Mouse (Mus musculus) hindbrain, embryonic 11.5 days (tissue): Measurements from ENCODE around the gene Ephb6. TPM values are rescaled to one million over a fixed set of nuclear protein-coding genes. Genes with fewer than 3 reads are reported as not detected.

Experiments
- ATAC-seq: fragments of 200-750 bp; cut with Nextera tagmentation; 2 replicates; pipeline ENCODE4 v1.8.0; 2017; ENCODE audit warnings: mild to moderate bottlenecking, moderate TSS enrichment, moderate library complexity; ENCODE audit not compliant: low FRiP score
- DNase-seq: peaks from one replicate; pipeline ENCODE4 v3.0.0-alpha.2; 2015; ENCODE audit warnings: low spot score
- H3K27ac ChIP-seq: fragments of 300-500 bp; sonication (generic); 2 replicates; pipeline ENCODE4 v1.5.1; 2014; ENCODE audit warnings: mild to moderate bottlenecking, low read depth, low read length
- H3K27me3 ChIP-seq: fragments of 300-500 bp; sonication (generic); 2 replicates; pipeline ENCODE4 v1.6.1; 2014; ENCODE audit warnings: mild to moderate bottlenecking, low read length, moderate library complexity, mixed read lengths; ENCODE audit not compliant: control insufficient read depth, insufficient read depth
- H3K36me3 ChIP-seq: fragments of 300-500 bp; sonication (generic); 2 replicates; pipeline ENCODE4 v1.6.1; 2014; ENCODE audit warnings: mild to moderate bottlenecking, low read length, moderate library complexity, mixed read lengths; ENCODE audit not compliant: control insufficient read depth, insufficient read depth
- H3K4me1 ChIP-seq: fragments of 300-500 bp; sonication (generic); replicated peaks from 2 replicates; pipeline ENCODE4 v1.6.1; 2014; ENCODE audit warnings: low read length, mixed read lengths; ENCODE audit not compliant: control insufficient read depth, insufficient read depth
- H3K4me2 ChIP-seq: fragments of 300-500 bp; sonication (generic); replicated peaks from 2 replicates; pipeline ENCODE4 v1.6.1; 2014; ENCODE audit warnings: mild to moderate bottlenecking, low read depth, low read length
- H3K4me3 ChIP-seq: fragments of 300-500 bp; sonication (generic); 2 replicates; pipeline ENCODE4 v1.5.1; 2014; ENCODE audit warnings: low read depth, low read length
- H3K9ac ChIP-seq: fragments of 300-500 bp; sonication (generic); 2 replicates; pipeline ENCODE4 v1.6.1; 2014; ENCODE audit warnings: low read depth, low read length
- H3K9me3 ChIP-seq: fragments of 300-500 bp; sonication (generic); 2 replicates; pipeline ENCODE4 v1.6.1; 2016; ENCODE audit warnings: low read length; ENCODE audit not compliant: control insufficient read depth
- WGBS: fragments of 180-500 bp; shearing (Covaris S2); extraction: QIAGEN DNeasy Blood & Tissue Kit; methylation state at CpG from one replicate; pipeline ENCODE4 v1.1.7; 2014; 5-methylcytosine and 5-hydroxymethylcytosine counted together
- polyA plus RNA-seq: library from polyadenylated mRNA; unstranded; fragments of >200 nt; fragmentation: Nextera tagmentation; extraction: Ambion mirVana; gene quantifications from 2 replicates; pipeline ENCODE4 v1.2.1, GENCODE M21; 2014

The Ephb6 gene
- polyA plus RNA-seq, 1 experiment from 2014 or later, result 8.8 TPM

GRCm38 (mm10) chr6:41636178-41636577 lies 30.9 kb downstream of the Ephb6 start, which contains the start of gene Trpv6:
TSS of gene Trpv6 (minus strand) at chr6:41636405.
- H3K9ac ChIP-seq, result no peak within 1 kb of the TSS
- H3K4me2 ChIP-seq, result no peak within 1 kb of the TSS
- 22% methylated on average over 5 of the region's 5 CpGs for WGBS
- no peak for ATAC-seq
- H3K27me3 ChIP-seq, result no peaks in the 10 kb centered on the region
- no peak for DNase-seq
- no peaks in the 10 kb centered on the region for H3K36me3 ChIP-seq
- no peaks in the 10 kb centered on the region for H3K9me3 ChIP-seq
- H3K4me3 ChIP-seq, result no peak within 1 kb of the TSS
- H3K27ac ChIP-seq, result no peak within 1 kb of the TSS
- no peaks in the 10 kb centered on the region for H3K4me1 ChIP-seq

DNA sequence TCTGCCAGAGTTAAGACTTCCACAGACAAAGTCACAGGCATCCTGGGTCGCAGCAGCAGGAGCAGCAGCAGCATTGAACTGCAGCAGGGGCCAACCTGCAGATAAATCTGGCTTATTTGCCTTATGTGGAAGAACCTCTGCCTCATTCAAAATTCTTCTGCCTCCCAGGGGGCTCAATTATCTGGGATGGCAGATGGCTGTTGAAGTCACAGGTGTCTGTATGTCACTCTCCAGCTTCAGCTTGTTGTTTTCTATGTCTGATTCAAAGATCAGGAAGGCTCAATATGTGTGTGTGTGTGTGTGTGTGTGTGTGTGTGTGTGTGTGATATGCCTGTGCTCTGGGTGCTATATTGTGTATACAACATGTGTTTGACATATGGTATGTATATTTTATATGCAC lies 32.1 kb downstream of the Ephb6 start:
- WGBS, result 17% methylated on average over 1 of the region's 1 CpGs
- no peaks in the 10 kb centered on the region for H3K36me3 ChIP-seq
- ATAC-seq (no peak), DNase-seq (no peak)
- no peaks in the 10 kb centered on the region for H3K4me1 ChIP-seq
- no peak overlapping the region for H3K4me3 ChIP-seq
- H3K27ac ChIP-seq, result no peak overlapping the region
- no peaks in the 10 kb centered on the region for H3K27me3 ChIP-seq
- no peak overlapping the region for H3K4me2 ChIP-seq
- no peaks in the 10 kb centered on the region for H3K9me3 ChIP-seq
- no peak overlapping the region for H3K9ac ChIP-seq

DNA sequence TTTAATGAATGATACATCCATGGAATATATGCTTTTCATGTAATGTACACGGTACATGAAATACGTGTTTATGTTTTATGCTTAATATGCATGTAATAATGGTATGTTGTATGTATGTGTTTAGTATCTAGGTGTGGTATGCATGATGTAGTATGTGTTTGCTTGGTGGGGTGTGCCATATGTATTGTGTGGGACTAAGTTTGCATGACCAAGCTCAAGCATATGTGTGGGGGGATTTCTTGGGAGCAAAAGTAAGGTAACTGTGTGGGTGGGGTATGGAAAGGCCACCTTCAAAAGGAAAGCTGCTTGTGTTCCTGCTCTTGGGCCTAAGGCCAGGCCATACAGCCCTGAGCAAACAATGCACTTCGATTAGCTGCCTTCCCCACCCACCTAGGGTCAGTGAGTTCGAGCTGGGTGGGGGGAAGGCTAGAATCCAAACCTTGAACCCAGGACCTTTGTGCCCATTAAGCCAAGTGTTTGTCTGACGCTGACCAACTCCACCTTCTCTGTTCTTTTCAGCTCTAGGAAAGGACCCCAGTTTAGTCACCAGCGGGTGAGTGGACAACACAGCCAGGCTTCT lies 32.7 kb downstream of the Ephb6 start:
- 82% methylated on average over 6 of the region's 6 CpGs for WGBS
- Histone ChIP-seq H3K36me3 (no peaks in the 10 kb centered on the region), H3K4me3 (no peak overlapping the region), H3K27me3 (no peaks in the 10 kb centered on the region), H3K4me1 (no peaks in the 10 kb centered on the region), H3K9ac (no peak overlapping the region), H3K4me2 (no peak overlapping the region), H3K27ac (no peak overlapping the region), H3K9me3 (no peaks in the 10 kb centered on the region)
- DNase-seq, result no peak
- ATAC-seq, result 0 out of 2 replicates have a peak, but pooled peaks have one; percentile 17

DNA sequence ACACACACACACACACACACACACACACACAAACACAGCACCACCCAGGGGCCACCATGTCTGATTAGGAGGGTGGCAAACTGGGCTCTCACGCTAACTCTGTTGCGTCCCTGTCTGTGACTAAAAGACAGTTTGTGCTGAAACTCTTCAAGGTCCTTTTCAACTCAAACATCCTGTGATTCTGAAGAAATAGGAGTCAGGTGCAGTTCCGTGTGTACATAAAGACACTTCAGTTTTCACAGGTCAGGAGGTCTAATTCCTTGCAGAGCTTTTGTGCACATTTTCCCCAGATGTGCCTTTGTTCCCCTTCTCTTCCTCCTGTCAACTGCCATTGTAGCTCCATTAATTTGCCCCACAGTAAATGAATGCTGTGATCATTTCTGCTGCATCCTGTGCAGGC lies 35.2 kb downstream of the Ephb6 start:
- Histone ChIP-seq H3K4me3 (no peak overlapping the region), H3K36me3 (no peaks in the 10 kb centered on the region), H3K9ac (no peak overlapping the region), H3K27me3 (no peaks in the 10 kb centered on the region), H3K4me2 (no peak overlapping the region), H3K4me1 (no peaks in the 10 kb centered on the region), H3K27ac (no peak overlapping the region), H3K9me3 (no peaks in the 10 kb centered on the region)
- DNase-seq (no peak), ATAC-seq (no peak)
- 57% methylated on average over 3 of the region's 3 CpGs for WGBS

GRCm38 (mm10) chr6:41641173-41641866 lies 36.0 kb downstream of the Ephb6 start:
- Histone ChIP-seq H3K27me3 (no peaks in the 10 kb centered on the region), H3K9me3 (no peaks in the 10 kb centered on the region), H3K36me3 (no peaks in the 10 kb centered on the region), H3K27ac (no peak overlapping the region), H3K9ac (no peak overlapping the region), H3K4me2 (no peak overlapping the region), H3K4me3 (no peak overlapping the region), H3K4me1 (no peaks in the 10 kb centered on the region)
- DNase-seq, result no peak
- WGBS, result 79% methylated on average over 6 of the region's 6 CpGs
- no peak for ATAC-seq

- WGBS, result 90% methylated on average over 4 of the region's 4 CpGs
- no peak for DNase-seq
- H3K9me3 ChIP-seq, result no peaks in the 10 kb centered on the region
- H3K4me2 ChIP-seq, result no peak overlapping the region
- ATAC-seq, result no peak
- H3K9ac ChIP-seq, result no peak overlapping the region
- no peaks in the 10 kb centered on the region for H3K4me1 ChIP-seq
- H3K27ac ChIP-seq, result no peak overlapping the region
- no peaks in the 10 kb centered on the region for H3K36me3 ChIP-seq
- no peak overlapping the region for H3K4me3 ChIP-seq
- no peaks in the 10 kb centered on the region for H3K27me3 ChIP-seq
Measured at GRCm38 (mm10) chr6:41642765-41643164, 37.5 kb downstream of the Ephb6 start.

DNA sequence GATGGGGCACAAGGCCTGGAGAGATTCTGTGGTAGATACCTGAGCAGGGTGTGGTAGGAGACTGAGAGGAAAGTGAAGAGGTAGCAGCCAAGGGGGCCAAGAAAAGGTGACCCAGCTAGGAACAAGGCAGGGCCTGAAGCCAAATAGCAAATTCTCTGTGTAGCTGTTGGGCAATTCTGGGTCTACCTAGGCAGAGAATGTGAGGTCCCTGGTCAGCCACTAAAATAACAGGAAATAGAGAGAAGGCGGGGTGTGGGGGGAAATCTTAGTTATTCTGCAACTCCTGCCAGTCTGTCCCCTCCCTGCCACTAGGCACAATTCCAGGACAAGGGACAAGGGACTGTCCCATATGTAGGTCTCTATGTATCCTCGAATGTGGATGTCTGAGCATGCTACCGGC lies 37.9 kb downstream of the Ephb6 start:
- no peak for DNase-seq

DNA sequence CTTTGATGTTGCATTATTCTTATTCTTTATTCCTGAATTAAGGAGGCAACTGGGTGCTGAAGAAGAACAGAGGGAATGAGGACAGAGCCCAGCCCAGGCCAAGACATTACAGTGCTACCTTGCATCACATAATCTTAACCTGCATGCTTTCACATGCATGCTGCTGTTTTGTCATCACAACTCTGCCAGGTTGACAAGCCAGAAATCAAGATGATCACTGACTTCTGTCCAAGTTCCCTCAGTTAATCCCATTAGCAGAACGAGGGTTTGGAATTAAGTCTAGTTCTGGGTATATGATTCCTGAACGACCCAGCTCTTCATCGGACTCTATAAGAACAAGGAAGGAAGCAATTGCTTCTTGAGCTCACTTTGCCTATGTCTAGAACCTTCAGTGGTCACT lies 40.9 kb downstream of the Ephb6 start:
- H3K27ac ChIP-seq, result no peak overlapping the region
- H3K4me1 ChIP-seq, result no peaks in the 10 kb centered on the region
- no peak for DNase-seq
- no peak overlapping the region for H3K9ac ChIP-seq
- WGBS, result 90% methylated on average over 3 of the region's 3 CpGs
- H3K27me3 ChIP-seq, result no peaks in the 10 kb centered on the region
- H3K4me2 ChIP-seq, result no peak overlapping the region
- no peaks in the 10 kb centered on the region for H3K36me3 ChIP-seq
- ATAC-seq, result no peak
- no peaks in the 10 kb centered on the region for H3K9me3 ChIP-seq
- H3K4me3 ChIP-seq, result no peak overlapping the region

More for the DNA sequence above, 37.9 kb downstream of the Ephb6 start:
- no peaks in the 10 kb centered on the region for H3K27me3 ChIP-seq
- no peaks in the 10 kb centered on the region for H3K4me1 ChIP-seq
- WGBS, result 91% methylated on average over 3 of the region's 3 CpGs
- ATAC-seq, result no peak
- no peaks in the 10 kb centered on the region for H3K9me3 ChIP-seq
- no peaks in the 10 kb centered on the region for H3K36me3 ChIP-seq
- H3K4me3 ChIP-seq, result no peak overlapping the region
- no peak overlapping the region for H3K27ac ChIP-seq
- no peak overlapping the region for H3K9ac ChIP-seq
- H3K4me2 ChIP-seq, result no peak overlapping the region

GRCm38 (mm10) chr6:41646672-41647071 lies 41.4 kb downstream of the Ephb6 start:
- no peaks in the 10 kb centered on the region for H3K36me3 ChIP-seq
- H3K9ac ChIP-seq, result no peak overlapping the region
- H3K4me1 ChIP-seq, result no peaks in the 10 kb centered on the region
- H3K4me2 ChIP-seq, result no peak overlapping the region
- no peak for ATAC-seq
- no peak overlapping the region for H3K4me3 ChIP-seq
- no peak overlapping the region for H3K27ac ChIP-seq
- no peaks in the 10 kb centered on the region for H3K27me3 ChIP-seq
- H3K9me3 ChIP-seq, result no peaks in the 10 kb centered on the region
- no peak for DNase-seq
